Mouse (Mus musculus) forebrain, embryonic 14.5 days (tissue): Measurements from ENCODE around the gene Tspan5. TPM values are rescaled to one million over a fixed set of nuclear protein-coding genes. Genes with fewer than 3 reads are reported as not detected.

ENCODE experiments used
- ATAC-seq: fragments of 200-750 bp; cut with Nextera tagmentation; 2 replicates; pipeline ENCODE4 v1.8.0; 2017; ENCODE audit warnings: mild to moderate bottlenecking, moderate library complexity
- DNase-seq: peaks from one replicate; pipeline ENCODE4 v3.0.0-alpha.2; 2015; ENCODE audit warnings: low spot score
- H3K27ac ChIP-seq: fragments of 300-500 bp; sonication (generic); 2 replicates; pipeline ENCODE4 v1.5.1; 2014; ENCODE audit warnings: low read depth, mild to moderate bottlenecking, control low read depth, low read length, moderate library complexity
- H3K27me3 ChIP-seq: fragments of 300-500 bp; sonication (generic); replicated peaks from 2 replicates; pipeline ENCODE4 v1.6.1; 2014; ENCODE audit warnings: low read length, control low read depth, mixed read lengths; ENCODE audit not compliant: control insufficient read depth, insufficient read depth
- H3K36me3 ChIP-seq: fragments of 300-500 bp; sonication (generic); 2 replicates; pipeline ENCODE4 v1.6.1; 2014; ENCODE audit warnings: low read length, control low read depth; ENCODE audit not compliant: control insufficient read depth, insufficient read depth
- H3K4me1 ChIP-seq: fragments of 300-500 bp; sonication (generic); 2 replicates; pipeline ENCODE4 v1.6.1; 2014; ENCODE audit warnings: antibody characterized with exemption, low read length, control low read depth; ENCODE audit not compliant: control insufficient read depth, insufficient read depth
- H3K4me2 ChIP-seq: fragments of 300-500 bp; sonication (generic); 2 replicates; pipeline ENCODE4 v1.6.1; 2014; ENCODE audit warnings: mild to moderate bottlenecking, control low read depth, low read length
- H3K4me3 ChIP-seq: fragments of 300-500 bp; sonication (generic); 2 replicates; pipeline ENCODE4 v1.5.1; 2014; ENCODE audit warnings: low read depth, low read length, control low read depth
- H3K9ac ChIP-seq: fragments of 300-500 bp; sonication (generic); 2 replicates; pipeline ENCODE4 v1.6.1; 2014; ENCODE audit warnings: mild to moderate bottlenecking, low read length, control low read depth, moderate library complexity
- H3K9me3 ChIP-seq: fragments of 300-500 bp; sonication (generic); replicated peaks from 2 replicates; pipeline ENCODE4 v1.6.1; 2016; ENCODE audit warnings: low read length, control low read depth, mixed read lengths; ENCODE audit not compliant: control insufficient read depth
- WGBS: fragments of 180-500 bp; shearing (Covaris S2); extraction: QIAGEN DNeasy Blood & Tissue Kit; methylation state at CpG from one replicate; pipeline ENCODE4 v1.1.7; 2014; 5-methylcytosine and 5-hydroxymethylcytosine counted together
- polyA plus RNA-seq: library from polyadenylated mRNA; unstranded; fragments of >200 nt; fragmentation: Nextera tagmentation; extraction: Ambion mirVana; gene quantifications from 2 replicates; pipeline ENCODE4 v1.2.1, GENCODE M21; 2014

Tspan5 gene
- polyA plus RNA-seq, 1 experiment from 2014 or later, result 82.3 TPM

DNA sequence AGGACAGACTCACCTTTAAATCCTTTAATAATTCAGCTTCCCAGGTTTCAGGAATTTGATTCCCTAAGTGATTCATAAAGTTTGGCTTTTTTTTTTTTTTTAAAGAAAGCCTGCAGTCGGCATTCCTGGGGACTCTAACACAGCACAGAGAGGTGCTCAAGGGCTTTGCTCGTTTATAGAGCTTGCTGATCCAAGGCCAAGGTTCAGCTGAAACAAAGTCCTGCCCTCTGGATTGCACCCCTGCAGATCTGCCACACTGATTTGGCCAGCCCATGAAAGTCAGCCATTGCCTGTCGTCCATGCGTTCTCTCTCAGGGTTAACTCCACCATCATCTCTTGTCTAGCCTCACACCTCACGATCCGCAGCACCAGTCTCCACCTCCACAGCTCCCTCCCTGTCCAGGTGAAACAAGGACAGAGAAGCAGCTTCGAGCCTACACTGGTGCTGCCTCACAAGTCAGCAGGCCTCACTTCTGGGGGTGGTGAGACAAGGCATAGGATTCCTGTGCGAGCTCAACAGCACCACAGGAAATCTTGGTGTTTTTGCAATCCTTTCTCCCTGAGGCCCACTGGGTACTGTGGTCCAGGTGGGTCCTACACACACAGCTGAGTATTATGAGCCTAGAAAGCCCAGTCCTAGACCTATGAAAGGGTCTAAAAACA is 172.8 kb downstream of the Tspan5 start:
- Histone ChIP-seq H3K4me1 (no peaks in the 10 kb centered on the region), H3K9me3 (no peaks in the 10 kb centered on the region), H3K4me2 (no peak overlapping the region), H3K27me3 (no peaks in the 10 kb centered on the region), H3K27ac (no peak overlapping the region), H3K4me3 (no peak overlapping the region), H3K9ac (no peak overlapping the region), H3K36me3 (no peaks in the 10 kb centered on the region)
- no peak for DNase-seq
- ATAC-seq, result no peak
- WGBS, result 62% methylated on average over 8 of the region's 8 CpGs

DNA sequence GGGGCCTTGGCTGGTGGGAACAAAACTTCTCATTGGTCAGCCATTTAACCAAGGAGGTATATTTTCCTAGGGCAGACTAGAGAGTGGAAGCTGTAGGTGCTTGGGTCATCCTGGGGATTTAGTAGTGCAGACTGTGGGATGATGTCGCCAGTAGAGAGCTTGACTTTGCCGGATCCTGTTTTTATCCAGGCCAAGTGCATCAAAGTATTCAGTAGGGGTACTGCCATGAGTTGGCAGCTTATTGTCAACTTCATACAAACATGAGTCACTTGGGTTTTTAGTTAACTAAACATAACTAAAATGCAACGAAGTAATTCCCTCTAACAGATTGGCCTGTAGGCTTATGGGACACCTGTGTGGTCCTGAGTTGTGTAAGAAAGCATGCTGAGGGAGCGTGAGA is 174.6 kb downstream of the Tspan5 start:
- H3K36me3 ChIP-seq, result no peaks in the 10 kb centered on the region
- H3K4me2 ChIP-seq, result no peak overlapping the region
- H3K27me3 ChIP-seq, result no peaks in the 10 kb centered on the region
- no peaks in the 10 kb centered on the region for H3K4me1 ChIP-seq
- no peak overlapping the region for H3K9ac ChIP-seq
- no peak for ATAC-seq
- DNase-seq, result no peak
- 94% methylated on average over 4 of the region's 4 CpGs for WGBS
- no peak overlapping the region for H3K4me3 ChIP-seq
- H3K27ac ChIP-seq, result no peak overlapping the region
- no peaks in the 10 kb centered on the region for H3K9me3 ChIP-seq

DNA sequence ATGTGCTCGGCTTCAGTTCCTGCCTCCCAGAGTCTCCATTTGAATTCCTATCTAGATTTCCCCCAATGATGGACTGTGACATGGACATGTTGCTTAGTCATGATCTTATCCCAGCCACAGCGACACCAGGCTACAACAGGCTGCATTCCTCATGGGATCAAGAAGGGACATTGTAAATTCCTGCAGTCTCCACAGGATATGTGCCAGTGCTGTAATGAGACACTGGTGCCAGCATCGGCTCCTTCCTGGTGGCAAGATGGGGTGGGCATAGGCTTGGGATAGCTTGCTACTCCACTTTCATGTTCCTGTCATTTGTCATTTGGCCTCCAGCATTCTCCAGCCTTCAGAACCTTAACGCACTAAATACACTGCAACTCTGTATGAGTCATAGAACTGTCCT is 175.0 kb downstream of the Tspan5 start:
- H3K9me3 ChIP-seq, result no peaks in the 10 kb centered on the region
- H3K27me3 ChIP-seq, result no peaks in the 10 kb centered on the region
- H3K27ac ChIP-seq, result no peak overlapping the region
- H3K36me3 ChIP-seq, result no peaks in the 10 kb centered on the region
- DNase-seq (no peak), ATAC-seq (no peak)
- 85% methylated on average over 4 of the region's 4 CpGs for WGBS
- H3K9ac ChIP-seq, result no peak overlapping the region
- no peak overlapping the region for H3K4me2 ChIP-seq
- H3K4me1 ChIP-seq, result no peaks in the 10 kb centered on the region
- no peak overlapping the region for H3K4me3 ChIP-seq

DNA sequence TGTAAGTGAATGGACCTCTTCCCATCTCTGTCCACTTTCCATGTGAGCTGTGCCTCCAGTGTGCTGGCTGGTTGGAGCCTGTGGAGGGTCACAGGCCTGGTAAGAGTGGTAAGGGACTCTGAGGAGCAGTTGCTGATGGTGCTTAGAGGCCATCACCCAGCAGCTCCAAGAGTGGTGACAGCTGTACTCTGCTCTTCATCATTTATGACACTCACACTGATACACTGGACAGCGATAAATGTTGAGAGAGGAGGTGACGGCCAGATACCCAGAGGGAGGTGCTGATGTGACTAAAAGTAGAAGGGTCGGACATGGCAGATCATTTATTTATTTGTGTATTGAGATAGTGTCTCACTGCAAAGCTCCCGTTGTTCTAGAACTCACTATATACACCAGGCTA is 176.2 kb downstream of the Tspan5 start:
- H3K4me3 ChIP-seq, result no peak overlapping the region
- no peak overlapping the region for H3K27ac ChIP-seq
- DNase-seq (no peak), ATAC-seq (no peak)
- H3K27me3 ChIP-seq, result no peaks in the 10 kb centered on the region
- no peak overlapping the region for H3K4me2 ChIP-seq
- no peak overlapping the region for H3K9ac ChIP-seq
- no peaks in the 10 kb centered on the region for H3K9me3 ChIP-seq
- H3K4me1 ChIP-seq, result no peaks in the 10 kb centered on the region
- 96% methylated on average over 4 of the region's 4 CpGs for WGBS
- no peaks in the 10 kb centered on the region for H3K36me3 ChIP-seq

DNA sequence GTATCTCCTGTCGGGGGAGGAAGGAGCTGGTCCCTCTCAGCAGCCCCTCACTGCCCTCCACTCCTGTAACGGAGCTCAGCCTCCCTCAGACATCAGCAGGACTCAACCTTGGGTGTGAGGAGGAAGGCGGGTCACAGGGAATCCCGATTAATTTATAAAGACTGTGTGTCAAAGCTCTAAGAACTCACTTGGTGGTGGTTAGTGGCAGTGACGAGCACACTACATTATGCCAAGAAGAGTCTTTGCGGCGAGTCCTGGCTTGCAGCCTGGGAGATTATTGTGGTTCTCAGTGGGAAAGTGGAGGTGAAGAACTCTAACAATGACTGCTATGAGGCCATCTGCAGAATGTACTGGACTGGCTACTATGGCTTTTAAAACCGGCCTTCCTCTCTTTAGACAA is 184.2 kb downstream of the Tspan5 start:
- H3K4me1 ChIP-seq, result no peaks in the 10 kb centered on the region
- H3K9me3 ChIP-seq, result no peaks in the 10 kb centered on the region
- no peak overlapping the region for H3K27ac ChIP-seq
- no peaks in the 10 kb centered on the region for H3K27me3 ChIP-seq
- 67% methylated on average over 8 of the region's 8 CpGs for WGBS
- ATAC-seq, result no peak
- no peak overlapping the region for H3K9ac ChIP-seq
- no peak for DNase-seq
- H3K36me3 ChIP-seq, result peaks cover 8% of the 10 kb centered on the region
- no peak overlapping the region for H3K4me2 ChIP-seq
- no peak overlapping the region for H3K4me3 ChIP-seq

DNA sequence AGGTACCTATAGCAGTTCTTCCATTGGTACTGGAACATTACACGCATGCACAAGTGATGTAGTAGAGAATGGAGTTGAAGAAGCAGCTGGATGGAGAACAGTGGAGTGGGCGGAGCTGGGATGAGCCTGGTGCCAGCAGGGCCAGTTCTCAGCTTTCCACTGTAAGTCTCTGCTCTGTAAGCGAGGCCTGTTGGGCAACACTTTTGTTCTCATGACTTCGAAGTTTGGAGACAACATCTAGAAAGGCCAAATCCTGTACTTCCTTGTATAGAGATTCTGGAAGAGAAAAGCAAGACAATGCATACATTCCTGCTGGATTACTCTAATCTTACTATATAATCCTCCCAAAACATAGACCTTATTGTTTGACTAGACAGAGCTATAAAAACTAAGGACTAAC is 185.4 kb downstream of the Tspan5 start:
- Histone ChIP-seq H3K27ac (no peak overlapping the region), H3K27me3 (no peaks in the 10 kb centered on the region), H3K4me2 (no peak overlapping the region), H3K4me1 (no peaks in the 10 kb centered on the region), H3K36me3 (peaks cover 8% of the 10 kb centered on the region), H3K9me3 (no peaks in the 10 kb centered on the region), H3K9ac (no peak overlapping the region), H3K4me3 (no peak overlapping the region)
- WGBS, result 92% methylated on average over 4 of the region's 4 CpGs
- DNase-seq (no peak), ATAC-seq (no peak)

DNA sequence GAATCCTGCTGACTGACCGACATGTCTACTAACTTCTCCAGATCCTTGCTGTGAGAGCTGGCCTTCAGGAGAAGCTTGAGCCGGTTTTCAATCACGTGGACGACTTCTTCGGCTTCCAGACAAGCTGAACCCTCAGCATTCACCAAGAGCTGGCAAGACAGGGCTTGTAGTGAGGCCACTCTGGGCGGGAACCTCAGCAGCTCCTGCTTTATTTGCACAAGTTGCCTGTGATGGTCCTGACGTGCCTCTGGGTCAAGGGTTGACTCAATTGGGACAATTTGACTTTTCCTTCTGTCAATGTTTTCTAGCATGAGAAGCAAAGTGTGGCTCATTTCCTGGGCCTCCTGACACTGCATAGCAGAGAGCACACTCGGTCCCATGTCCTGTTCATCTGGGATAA is 194.8 kb downstream of the Tspan5 start:
- 95% methylated on average over 8 of the region's 8 CpGs for WGBS
- H3K36me3 ChIP-seq, result peaks cover 28% of the 10 kb centered on the region

DNA sequence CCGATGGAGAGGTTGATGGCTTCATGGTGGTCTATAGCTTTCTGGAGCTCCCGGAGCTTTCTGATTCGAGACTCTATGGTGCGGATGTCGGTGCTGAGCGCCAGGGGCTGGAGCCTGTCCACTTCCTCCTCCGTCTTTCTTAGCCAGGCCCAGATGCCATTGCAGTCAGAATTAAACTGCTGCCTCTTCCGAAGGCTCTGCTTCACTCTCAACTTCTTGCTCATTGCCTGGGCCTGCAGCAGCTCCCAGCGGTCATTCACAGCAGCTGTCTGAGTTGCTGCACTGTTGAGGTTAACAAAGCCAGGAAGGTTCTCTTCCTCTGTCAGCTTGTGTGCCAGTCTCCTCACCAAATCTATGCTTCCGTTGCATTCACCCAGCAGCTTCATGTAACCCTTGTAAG is 195.2 kb downstream of the Tspan5 start:
- peaks cover 3% of the 10 kb centered on the region; the same call in 1 of the 2 replicates for H3K9me3 ChIP-seq
- peaks cover 28% of the 10 kb centered on the region for H3K36me3 ChIP-seq
- no peaks in the 10 kb centered on the region for H3K4me1 ChIP-seq
- no peak for DNase-seq
- no peak for ATAC-seq
- 96% methylated on average over 10 of the region's 10 CpGs for WGBS
- H3K27ac ChIP-seq, result no peak overlapping the region
- no peak overlapping the region for H3K4me3 ChIP-seq
- H3K27me3 ChIP-seq, result no peaks in the 10 kb centered on the region
- H3K4me2 ChIP-seq, result no peak overlapping the region
- H3K9ac ChIP-seq, result no peak overlapping the region

More for the DNA sequence above, 194.8 kb downstream of the Tspan5 start:
- ATAC-seq (no peak), DNase-seq (no peak)
- no peak overlapping the region for H3K4me3 ChIP-seq
- H3K4me1 ChIP-seq, result no peaks in the 10 kb centered on the region
- H3K27ac ChIP-seq, result no peak overlapping the region
- no peaks in the 10 kb centered on the region for H3K27me3 ChIP-seq
- no peak overlapping the region for H3K4me2 ChIP-seq
- H3K9ac ChIP-seq, result no peak overlapping the region
- H3K9me3 ChIP-seq, result peaks cover 3% of the 10 kb centered on the region; the same call in 1 of the 2 replicates

DNA sequence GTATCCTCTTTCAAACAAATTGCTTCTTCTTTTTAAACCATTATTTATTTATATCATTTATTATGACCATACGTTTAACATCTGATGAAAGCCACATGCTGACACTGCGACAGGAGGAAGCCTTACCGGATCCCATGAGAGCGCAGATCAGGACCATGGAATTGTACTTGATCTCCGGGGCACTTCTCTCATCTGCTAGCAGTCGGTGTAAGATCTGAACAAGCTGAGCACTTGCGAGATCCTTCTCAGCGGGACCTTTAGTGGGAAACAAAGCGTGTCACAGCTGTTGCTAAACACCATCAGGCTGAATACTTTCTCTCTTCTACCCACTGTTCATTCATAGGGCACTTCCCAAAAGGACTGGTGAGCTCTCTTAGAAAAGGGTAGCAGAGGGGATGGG is 199.6 kb downstream of the Tspan5 start:
- Histone ChIP-seq H3K36me3 (peaks cover 35% of the 10 kb centered on the region), H3K27me3 (no peaks in the 10 kb centered on the region), H3K4me1 (no peaks in the 10 kb centered on the region), H3K4me3 (no peak overlapping the region), H3K9me3 (no peaks in the 10 kb centered on the region), H3K4me2 (no peak overlapping the region), H3K9ac (no peak overlapping the region), H3K27ac (no peak overlapping the region)
- ATAC-seq (no peak), DNase-seq (peak; percentile 16)
- 43% methylated on average over 9 of the region's 9 CpGs for WGBS
